Mouse (Mus musculus) cerebellum, adult 9-11 months (tissue): ENCODE data around the gene Znrf3.
A peak's percentile ranks its signal among the peaks of the same experiment; 100 is the strongest.

Experiments
- DNase-seq: peaks from one replicate; pipeline ENCODE4 v3.0.0; 2022

Gene Znrf3

GRCm38 (mm10) chr11:5261508-5262392 lies 182.9 kb downstream of the Znrf3 start, which contains the start of gene Kremen1:
Kremen1 (minus strand) TSS chr11:5261558.
- peak; percentile 94 for DNase-seq

GRCm38 (mm10) chr11:5260942-5261459 lies 183.6 kb downstream of the Znrf3 start:
- no peak for DNase-seq

DNA sequence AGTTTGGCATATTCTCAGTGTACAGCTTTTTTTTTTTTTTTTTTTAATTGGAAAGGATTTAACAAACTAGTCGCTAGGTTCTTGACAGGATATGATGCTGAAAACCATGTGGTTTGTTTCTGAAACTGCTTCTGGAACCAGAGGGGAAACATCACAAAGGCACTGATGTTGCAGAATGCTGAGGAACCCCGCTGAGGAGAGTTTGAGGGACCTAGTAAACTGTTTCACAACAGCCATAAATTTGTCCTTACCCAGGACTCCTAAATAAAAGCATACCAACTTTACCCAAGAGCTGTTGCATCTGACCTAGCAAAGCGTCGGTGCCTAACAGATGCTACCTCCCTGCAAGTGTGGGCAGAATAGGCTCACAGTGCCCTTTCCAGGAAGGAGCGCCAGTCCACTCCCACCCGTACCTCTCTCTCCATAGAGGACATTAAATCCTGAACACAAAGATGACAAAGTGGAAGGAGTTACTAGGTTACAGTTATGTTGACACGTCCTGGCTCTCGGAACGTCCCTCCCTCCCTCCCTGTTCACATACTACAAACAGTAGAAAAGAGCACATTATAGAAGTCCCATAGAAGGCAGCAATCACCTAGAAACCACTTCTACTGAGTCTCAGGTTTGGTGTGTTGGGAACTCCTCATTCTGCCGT lies 184.6 kb downstream of the Znrf3 start:
- DNase-seq, result no peak

DNA sequence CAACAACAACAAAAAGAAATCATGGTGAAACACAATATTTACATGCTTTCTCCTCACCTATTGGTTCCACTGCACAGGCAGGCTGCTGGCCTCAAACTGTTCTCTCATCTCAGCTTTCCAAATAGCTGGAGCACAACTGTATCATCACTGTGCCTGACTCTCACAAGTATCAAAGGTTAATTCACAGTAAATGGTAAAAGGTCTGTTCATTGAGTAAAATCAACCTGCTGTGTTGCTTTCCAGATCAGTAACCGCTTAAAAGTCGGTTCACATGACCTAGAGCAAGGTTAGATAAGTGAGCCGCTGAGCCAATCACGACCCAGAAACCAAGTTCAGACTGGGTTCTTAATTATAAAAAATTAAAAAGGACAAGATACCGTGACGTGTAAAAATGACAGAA lies 186.6 kb downstream of the Znrf3 start:
- DNase-seq, result no peak

- no peak for DNase-seq
These were observed 187.3 kb downstream of the Znrf3 start for GRCm38 (mm10) chr11:5257151-5257862.

GRCm38 (mm10) chr11:5255509-5256014 lies 189.1 kb downstream of the Znrf3 start:
- no peak for DNase-seq

- no peak for DNase-seq
These were observed 190.6 kb downstream of the Znrf3 start for GRCm38 (mm10) chr11:5254016-5254415.

DNA sequence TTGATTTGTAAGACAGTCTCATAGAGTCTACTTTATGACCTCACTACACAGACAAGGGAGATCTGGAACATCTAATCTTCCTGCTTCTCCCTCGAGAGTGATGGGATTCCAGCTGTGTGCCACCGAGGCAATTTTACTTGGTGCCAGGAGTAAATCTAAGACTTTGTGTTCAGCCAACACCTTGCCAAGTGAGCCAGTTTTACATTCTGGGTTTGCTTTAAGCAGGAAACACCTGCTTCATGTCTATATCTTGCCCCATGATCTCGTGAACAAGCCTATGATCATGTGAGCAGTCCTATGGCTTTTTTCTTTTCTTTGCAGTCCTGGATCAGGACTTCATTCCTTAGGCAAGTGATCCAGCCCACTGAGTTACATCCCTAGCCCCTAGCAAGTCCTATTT lies 191.1 kb downstream of the Znrf3 start:
- no peak for DNase-seq

GRCm38 (mm10) chr11:5252727-5253126 lies 191.9 kb downstream of the Znrf3 start:
- no peak for DNase-seq

DNA sequence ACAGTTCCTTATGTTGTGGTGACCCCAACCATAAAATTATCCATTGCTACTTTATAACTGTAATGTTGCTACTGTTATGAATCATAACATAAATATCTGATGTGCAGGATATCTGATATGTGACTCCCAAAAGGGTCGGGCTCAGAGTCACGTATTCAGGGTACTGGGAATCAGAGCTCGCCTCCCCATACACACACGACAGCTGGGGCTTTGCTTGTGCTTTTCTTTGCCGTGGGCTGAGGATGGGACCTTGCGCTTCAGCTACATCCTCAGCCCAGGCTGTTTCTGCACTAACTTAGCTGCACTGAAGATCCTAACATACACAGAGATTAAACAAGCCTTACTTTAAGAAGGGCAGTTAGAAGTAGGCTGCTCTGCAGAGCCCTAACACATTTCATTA lies 193.5 kb downstream of the Znrf3 start:
- DNase-seq, result no peak

DNA sequence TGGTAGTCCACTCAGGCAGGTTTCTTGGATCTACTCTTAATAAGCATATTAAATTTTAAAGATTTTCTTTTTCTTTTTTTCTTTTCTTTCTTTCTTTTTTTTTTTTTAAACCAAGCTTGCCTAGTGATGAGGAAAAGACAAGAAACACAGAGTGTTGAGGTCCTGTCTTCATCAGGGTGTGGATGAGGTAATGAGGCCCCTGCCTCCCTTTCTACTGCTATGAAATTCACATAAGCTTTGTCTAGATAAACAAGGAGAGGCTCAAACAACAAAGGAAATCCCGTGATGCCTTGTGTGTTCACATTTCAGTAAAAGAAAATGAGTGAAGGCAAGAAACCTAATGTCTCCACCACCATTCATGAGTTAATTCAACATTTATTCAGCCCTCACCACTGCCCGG lies 196.4 kb downstream of the Znrf3 start:
- DNase-seq, result no peak

GRCm38 (mm10) chr11:5245431-5245830 lies 199.2 kb downstream of the Znrf3 start:
- no peak for DNase-seq

- DNase-seq, result no peak
These were observed 199.9 kb downstream of the Znrf3 start for GRCm38 (mm10) chr11:5244749-5245130.

DNA sequence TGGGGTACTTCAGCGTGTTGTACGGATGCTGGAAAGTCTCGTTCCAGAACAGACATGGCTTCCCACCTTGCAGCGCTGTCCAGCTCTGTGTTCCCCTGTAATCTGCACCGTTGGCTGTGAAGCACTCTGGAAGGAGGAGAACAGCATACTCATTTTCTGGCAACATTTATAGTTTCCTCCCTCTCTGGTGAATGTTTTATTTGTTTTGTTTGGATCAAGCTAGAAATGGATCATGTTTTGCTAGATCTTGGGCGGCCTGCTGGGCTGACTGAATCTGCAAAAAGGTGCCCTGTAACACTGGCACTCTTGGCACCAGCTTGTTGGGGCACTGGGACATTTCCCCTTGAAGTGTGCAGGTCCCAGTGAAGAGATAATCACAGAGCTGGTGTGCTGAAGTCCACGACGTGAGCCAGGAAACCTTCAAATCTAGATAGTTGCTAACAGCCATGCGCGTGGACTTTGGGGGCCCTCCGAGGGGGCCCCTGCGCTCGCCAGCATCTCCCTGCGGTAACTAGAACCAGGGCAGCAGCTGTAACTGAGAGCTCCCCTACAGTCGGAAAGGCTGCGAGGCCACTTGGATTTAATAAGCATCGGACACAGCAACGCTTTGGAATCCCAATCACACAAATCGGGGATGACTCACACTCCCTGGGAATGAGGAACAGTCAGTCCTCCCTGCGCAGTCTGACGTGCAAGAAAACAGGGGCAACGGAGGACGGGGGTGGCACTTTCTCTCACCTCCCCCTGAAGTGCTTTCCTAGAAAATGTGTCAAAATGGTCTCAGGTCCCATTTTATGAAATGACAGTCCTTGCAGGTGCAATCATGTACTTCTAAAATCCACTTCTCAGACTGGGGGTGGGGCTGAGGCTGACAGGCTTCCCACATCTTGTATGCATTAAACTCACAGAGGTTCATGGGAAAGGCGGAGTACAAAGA lies 200.6 kb downstream of the Znrf3 start:
- DNase-seq, result no peak

- DNase-seq, result no peak
These were observed 201.4 kb downstream of the Znrf3 start for GRCm38 (mm10) chr11:5243208-5243607.

DNA sequence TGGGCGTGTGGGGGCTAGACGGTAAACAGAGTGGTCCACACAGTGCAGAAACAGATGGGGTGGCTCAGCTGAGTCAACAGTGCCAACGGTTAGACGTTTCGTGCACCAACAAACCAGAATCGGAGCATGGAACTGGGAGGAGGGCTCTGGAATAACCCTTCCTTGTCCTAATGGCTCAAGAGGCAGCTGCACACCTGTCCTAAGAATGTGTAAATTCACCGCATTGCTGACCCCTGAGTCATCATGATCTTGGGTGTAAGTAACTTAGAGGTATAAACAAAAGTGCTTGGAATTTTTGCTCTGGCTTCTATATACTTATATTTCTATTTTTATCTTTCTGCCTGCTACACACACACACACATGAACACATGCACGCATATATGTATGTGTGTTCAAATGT lies 202.5 kb downstream of the Znrf3 start:
- DNase-seq, result no peak

DNA sequence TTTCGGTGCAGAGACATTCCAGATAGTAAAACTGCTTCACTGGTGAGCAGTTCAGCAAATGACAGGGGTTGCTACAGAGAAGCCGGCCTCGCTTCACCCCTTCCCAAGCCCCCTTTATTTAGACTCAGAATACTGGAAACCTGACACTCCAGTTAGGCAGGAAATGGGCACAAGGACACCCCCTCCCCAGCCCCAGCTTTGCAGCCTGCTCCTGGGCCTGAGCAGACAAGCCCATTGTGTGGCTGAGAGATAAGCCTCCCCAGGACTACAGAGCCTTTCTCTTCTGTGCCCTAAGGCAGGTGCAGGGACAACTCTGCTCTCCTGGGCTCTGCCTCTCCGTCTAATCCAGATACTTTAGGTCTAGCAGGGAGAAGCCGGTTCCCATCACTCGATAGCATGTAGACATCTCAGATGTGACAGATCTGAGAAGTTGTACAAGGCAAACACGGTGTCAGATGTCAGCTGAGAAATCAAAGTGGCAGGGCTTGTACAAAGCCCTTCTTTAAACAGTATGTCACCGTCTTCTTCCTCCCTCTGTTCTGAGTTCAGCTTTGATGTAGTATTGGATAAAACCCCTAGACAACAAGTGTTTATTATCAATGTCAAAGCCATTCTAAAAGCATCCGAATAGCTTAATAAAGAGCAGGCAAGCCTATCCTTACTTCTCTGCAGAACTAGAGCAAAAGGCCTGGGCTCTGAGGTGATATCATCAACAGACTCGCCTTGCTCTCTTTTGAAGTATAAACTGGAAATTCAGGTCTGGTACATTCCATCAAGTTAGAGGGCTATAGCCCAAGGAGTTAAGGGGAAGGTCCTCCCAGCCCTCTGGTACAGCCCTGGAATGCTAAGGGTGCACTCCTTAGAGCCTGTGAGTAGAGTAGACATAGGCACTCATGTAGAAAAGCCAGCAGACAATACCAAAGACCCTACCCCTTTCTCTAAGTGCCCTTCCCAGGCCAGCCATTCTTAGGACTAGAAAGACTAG lies 204.6 kb downstream of the Znrf3 start:
- DNase-seq, result no peak
